Mouse (Mus musculus): ENCODE results near the gene Rgs4. TPM values are rescaled to one million over a fixed set of nuclear protein-coding genes. Genes with fewer than 3 reads are reported as not detected.

The Rgs4 gene
- polyA plus RNA-seq, 1 experiment from 2014 or later = 4.0 TPM

GRCm38 (mm10) chr1:169748439-169748838, 997 bp upstream of the Rgs4 start:
- Histone ChIP-seq H3K4me3 (ENCODE audit: low read depth, low read length) (no peak overlapping the region), H3K36me3 (ENCODE audit: control insufficient read depth, insufficient read depth, low read length) (no peaks in the 10 kb centered on the region), H3K4me2 (ENCODE audit: low read length) (no peak overlapping the region), H3K9ac (ENCODE audit: low read length) (no peak overlapping the region), H3K27ac (ENCODE audit: low read depth) (no peak overlapping the region), H3K9me3 (ENCODE audit: control insufficient read depth, low read length) (no peaks in the 10 kb centered on the region), H3K27me3 (replicated peaks; ENCODE audit: control insufficient read depth, insufficient read depth, low read length) (peaks cover 23% of the 10 kb centered on the region), H3K4me1 (replicated peaks; ENCODE audit: control insufficient read depth, insufficient read depth, low read length) (no peaks in the 10 kb centered on the region)
- no peak for ATAC-seq (replicated peaks; ENCODE audit: low FRiP score, low TSS enrichment, low read depth)
- peak; percentile 41 for DNase-seq (ENCODE audit: low spot score)
- WGBS = 62% methylated on average over 5 of the region's 5 CpGs

DNA sequence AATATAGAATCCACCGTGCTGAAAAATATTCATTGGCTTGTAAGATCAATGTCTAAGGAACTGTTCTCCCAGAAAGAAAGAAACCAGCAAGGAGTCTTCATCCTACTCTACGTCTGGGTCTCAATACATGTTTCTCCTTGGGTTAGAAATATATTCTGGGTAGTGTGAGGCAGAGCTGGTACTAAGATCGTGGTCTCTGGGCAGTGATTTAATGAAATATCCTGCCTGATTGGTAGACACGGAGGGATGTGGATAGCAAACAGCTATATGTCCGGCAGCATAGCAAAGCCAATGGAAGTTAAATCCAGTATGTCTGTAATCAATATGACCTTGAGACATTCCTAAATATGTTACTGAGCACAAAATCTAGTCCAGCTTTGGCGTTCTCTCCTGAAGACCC, 460 bp upstream of the Rgs4 start:
- peak overlapping the region; percentile 26 for H3K4me3 ChIP-seq (ENCODE audit: low read depth, low read length)

DNA sequence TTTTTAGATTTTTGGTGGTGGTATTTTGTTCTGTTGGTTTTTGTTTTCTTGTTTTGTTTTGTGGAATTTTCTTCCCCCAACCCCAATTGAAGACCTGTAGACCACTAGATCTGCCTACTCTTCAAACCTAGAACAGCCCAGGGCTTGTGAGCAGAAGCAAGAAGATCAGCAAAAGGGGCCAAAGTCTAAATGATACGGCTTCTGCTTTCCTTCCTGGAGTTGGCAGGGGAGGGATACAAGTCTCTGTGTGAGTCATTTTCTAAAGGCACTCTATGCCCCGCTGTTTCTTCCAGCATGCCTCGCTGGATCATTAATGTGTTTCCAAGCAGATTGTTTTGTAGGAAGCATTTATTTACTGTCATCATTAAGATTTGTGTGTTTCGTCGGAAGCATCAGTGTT, 6.3 kb downstream of the Rgs4 start:
- Histone ChIP-seq H3K4me3 (ENCODE audit: low read depth, low read length) (no peak overlapping the region), H3K4me1 (replicated peaks; ENCODE audit: control insufficient read depth, insufficient read depth, low read length) (no peaks in the 10 kb centered on the region), H3K9me3 (ENCODE audit: control insufficient read depth, low read length) (no peaks in the 10 kb centered on the region), H3K27me3 (replicated peaks; ENCODE audit: control insufficient read depth, insufficient read depth, low read length) (0 out of 2 replicates have a peak, but pooled peaks cover 1% of the 10 kb centered on the region), H3K4me2 (ENCODE audit: low read length) (no peak overlapping the region), H3K27ac (ENCODE audit: low read depth) (no peak overlapping the region), H3K36me3 (ENCODE audit: control insufficient read depth, insufficient read depth, low read length) (no peaks in the 10 kb centered on the region), H3K9ac (ENCODE audit: low read length) (no peak overlapping the region)
- ATAC-seq (replicated peaks; ENCODE audit: low FRiP score, low TSS enrichment, low read depth) (no peak), DNase-seq (ENCODE audit: low spot score) (no peak)
- 80% methylated on average over 5 of the region's 5 CpGs for WGBS

More for the DNA sequence above, 460 bp upstream of the Rgs4 start:
- Histone ChIP-seq H3K4me2 (ENCODE audit: low read length) (peak overlapping the region; percentile 50), H3K27ac (ENCODE audit: low read depth) (no peak overlapping the region), H3K9ac (ENCODE audit: low read length) (no peak overlapping the region), H3K27me3 (replicated peaks; ENCODE audit: control insufficient read depth, insufficient read depth, low read length) (peaks cover 23% of the 10 kb centered on the region), H3K4me1 (replicated peaks; ENCODE audit: control insufficient read depth, insufficient read depth, low read length) (no peaks in the 10 kb centered on the region), H3K9me3 (ENCODE audit: control insufficient read depth, low read length) (no peaks in the 10 kb centered on the region), H3K36me3 (ENCODE audit: control insufficient read depth, insufficient read depth, low read length) (no peaks in the 10 kb centered on the region)
- 40% methylated on average over 6 of the region's 6 CpGs for WGBS
- no peak for DNase-seq (ENCODE audit: low spot score)
- ATAC-seq (replicated peaks; ENCODE audit: low FRiP score, low TSS enrichment, low read depth) = no peak

DNA sequence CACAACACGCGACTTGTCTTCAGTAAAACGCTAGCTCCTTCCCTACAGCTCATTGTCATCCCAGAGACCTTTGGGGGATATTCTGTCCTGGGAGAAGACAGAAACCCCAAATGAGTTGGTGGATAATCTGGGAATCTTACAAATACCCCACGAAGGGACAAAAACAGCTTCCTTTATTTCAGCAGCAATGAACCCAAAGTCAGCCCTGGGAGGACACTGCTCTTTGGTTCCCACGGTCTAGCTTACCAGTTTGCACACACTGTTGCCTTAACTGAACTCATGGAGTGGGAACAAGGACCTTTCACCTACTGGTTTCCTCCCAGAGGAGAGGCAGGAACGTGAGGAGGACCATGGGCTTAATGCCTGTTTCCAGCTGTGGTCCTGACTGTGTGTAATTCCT, 10.2 kb downstream of the Rgs4 start:
- no peak overlapping the region for H3K27ac ChIP-seq (ENCODE audit: low read depth)
- no peaks in the 10 kb centered on the region for H3K36me3 ChIP-seq (ENCODE audit: control insufficient read depth, insufficient read depth, low read length)
- H3K9ac ChIP-seq (ENCODE audit: low read length) = no peak overlapping the region
- no peaks in the 10 kb centered on the region for H3K9me3 ChIP-seq (ENCODE audit: control insufficient read depth, low read length)
- ATAC-seq (replicated peaks; ENCODE audit: low FRiP score, low TSS enrichment, low read depth) (no peak), DNase-seq (ENCODE audit: low spot score) (peak; percentile 18)
- H3K4me2 ChIP-seq (ENCODE audit: low read length) = no peak overlapping the region
- no peaks in the 10 kb centered on the region for H3K27me3 ChIP-seq (replicated peaks; ENCODE audit: control insufficient read depth, insufficient read depth, low read length)
- no peak overlapping the region for H3K4me3 ChIP-seq (ENCODE audit: low read depth, low read length)
- WGBS = 89% methylated on average over 6 of the region's 6 CpGs
- H3K4me1 ChIP-seq (replicated peaks; ENCODE audit: control insufficient read depth, insufficient read depth, low read length) = no peaks in the 10 kb centered on the region

DNA sequence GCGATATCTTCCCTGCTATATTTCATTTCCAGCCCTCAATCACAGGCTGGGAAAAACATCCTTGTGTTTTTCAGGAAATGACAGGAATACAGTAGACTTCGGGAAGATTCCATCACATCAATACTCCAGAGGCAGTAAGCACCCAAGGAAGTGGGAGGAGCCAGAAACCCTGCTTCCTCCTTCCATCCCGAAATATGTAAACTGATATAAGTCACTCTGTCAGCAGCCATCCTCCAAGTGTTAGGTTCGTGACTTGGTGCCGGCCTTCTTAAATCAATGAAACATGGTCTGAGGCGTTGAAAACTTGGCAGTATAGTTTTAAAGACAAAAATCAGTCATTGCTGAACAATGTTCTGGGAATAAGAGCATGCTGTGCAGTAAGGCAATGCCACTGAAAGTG, 11.3 kb downstream of the Rgs4 start:
- Histone ChIP-seq H3K4me2 (ENCODE audit: low read length) (no peak overlapping the region), H3K27me3 (replicated peaks; ENCODE audit: control insufficient read depth, insufficient read depth, low read length) (no peaks in the 10 kb centered on the region), H3K9me3 (ENCODE audit: control insufficient read depth, low read length) (no peaks in the 10 kb centered on the region), H3K36me3 (ENCODE audit: control insufficient read depth, insufficient read depth, low read length) (no peaks in the 10 kb centered on the region), H3K4me3 (ENCODE audit: low read depth, low read length) (no peak overlapping the region), H3K9ac (ENCODE audit: low read length) (no peak overlapping the region), H3K27ac (ENCODE audit: low read depth) (no peak overlapping the region), H3K4me1 (replicated peaks; ENCODE audit: control insufficient read depth, insufficient read depth, low read length) (no peaks in the 10 kb centered on the region)
- WGBS = 61% methylated on average over 6 of the region's 6 CpGs
- no peak for ATAC-seq (replicated peaks; ENCODE audit: low FRiP score, low TSS enrichment, low read depth)
- no peak for DNase-seq (ENCODE audit: low spot score)

DNA sequence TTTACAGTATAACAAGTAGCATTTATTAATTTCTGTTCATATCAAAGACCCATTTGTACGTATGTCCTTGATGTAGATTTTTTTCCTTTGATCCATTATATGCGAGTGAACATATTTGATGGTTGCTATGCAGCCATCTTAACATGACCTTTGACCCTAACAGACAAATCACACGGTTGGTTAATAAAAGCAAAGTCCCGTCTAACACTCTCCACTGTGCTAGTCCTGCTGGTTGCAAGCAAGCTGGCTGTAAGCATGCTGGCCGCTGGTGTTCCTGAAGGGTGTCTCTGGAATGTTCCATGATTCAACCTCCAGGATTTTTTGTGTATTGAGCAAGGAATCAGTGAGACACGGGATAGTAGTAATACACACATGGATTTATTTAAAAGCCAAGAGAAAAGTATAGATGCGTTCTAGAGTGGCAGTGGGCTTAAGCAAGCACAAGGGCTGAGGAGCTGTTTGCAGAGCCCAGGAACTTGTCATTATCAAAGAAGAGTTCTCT, 16.8 kb downstream of the Rgs4 start:
- WGBS = 69% methylated on average over 7 of the region's 7 CpGs
- no peak for DNase-seq (ENCODE audit: low spot score)
- no peak for ATAC-seq (replicated peaks; ENCODE audit: low FRiP score, low TSS enrichment, low read depth)

DNA sequence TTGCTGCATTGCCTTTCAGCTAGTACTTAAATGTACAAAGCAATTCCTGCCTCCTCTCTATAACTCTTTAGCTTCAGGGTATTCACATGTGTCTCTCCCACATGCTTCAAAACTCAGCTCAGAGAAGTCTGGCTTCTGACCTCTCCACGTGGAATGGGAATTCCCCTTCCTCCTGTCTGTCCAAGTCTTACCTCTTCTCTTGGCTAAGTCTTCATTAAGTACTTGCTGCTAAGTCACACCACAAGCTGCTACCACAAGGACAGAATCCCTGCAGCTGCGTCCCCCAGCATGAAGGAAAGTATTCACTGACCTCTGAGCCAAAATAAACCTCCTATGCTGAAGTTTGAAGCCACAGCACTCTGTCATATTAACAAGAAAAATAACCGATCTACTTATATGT, 21.1 kb downstream of the Rgs4 start:
- H3K9ac ChIP-seq (ENCODE audit: low read length) = no peak overlapping the region
- H3K36me3 ChIP-seq (ENCODE audit: control insufficient read depth, insufficient read depth, low read length) = no peaks in the 10 kb centered on the region
- H3K27ac ChIP-seq (ENCODE audit: low read depth) = no peak overlapping the region
- no peaks in the 10 kb centered on the region for H3K27me3 ChIP-seq (replicated peaks; ENCODE audit: control insufficient read depth, insufficient read depth, low read length)
- DNase-seq (ENCODE audit: low spot score) (no peak), ATAC-seq (replicated peaks; ENCODE audit: low FRiP score, low TSS enrichment, low read depth) (no peak)
- H3K4me3 ChIP-seq (ENCODE audit: low read depth, low read length) = no peak overlapping the region
- no peaks in the 10 kb centered on the region for H3K4me1 ChIP-seq (replicated peaks; ENCODE audit: control insufficient read depth, insufficient read depth, low read length)
- H3K9me3 ChIP-seq (ENCODE audit: control insufficient read depth, low read length) = no peaks in the 10 kb centered on the region
- 67% methylated on average over 3 of the region's 3 CpGs for WGBS
- no peak overlapping the region for H3K4me2 ChIP-seq (ENCODE audit: low read length)

More for the DNA sequence above, 16.8 kb downstream of the Rgs4 start:
- Histone ChIP-seq H3K4me2 (ENCODE audit: low read length) (no peak overlapping the region), H3K9ac (ENCODE audit: low read length) (no peak overlapping the region), H3K4me1 (replicated peaks; ENCODE audit: control insufficient read depth, insufficient read depth, low read length) (no peaks in the 10 kb centered on the region), H3K4me3 (ENCODE audit: low read depth, low read length) (no peak overlapping the region), H3K9me3 (ENCODE audit: control insufficient read depth, low read length) (no peaks in the 10 kb centered on the region), H3K27ac (ENCODE audit: low read depth) (no peak overlapping the region), H3K27me3 (replicated peaks; ENCODE audit: control insufficient read depth, insufficient read depth, low read length) (no peaks in the 10 kb centered on the region), H3K36me3 (ENCODE audit: control insufficient read depth, insufficient read depth, low read length) (no peaks in the 10 kb centered on the region)

DNA sequence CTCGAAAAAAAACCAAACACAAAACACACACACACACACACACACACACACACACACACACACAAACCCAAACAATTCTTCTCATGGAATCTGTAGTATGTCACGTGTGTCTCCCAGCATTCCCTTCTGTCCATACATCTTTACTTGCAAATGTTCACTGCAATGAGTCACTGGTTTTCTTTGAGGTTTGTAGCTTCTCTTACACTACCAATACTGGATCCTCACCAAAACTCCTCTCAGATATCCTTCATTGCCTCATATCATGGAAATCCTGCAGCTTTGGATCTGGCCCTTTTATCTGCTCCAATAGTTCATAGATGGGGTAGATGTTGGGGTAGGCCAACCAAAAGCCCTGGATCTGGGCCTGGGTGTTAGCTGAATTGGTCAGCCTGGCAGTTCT, 25.6 kb downstream of the Rgs4 start:
- Histone ChIP-seq H3K4me2 (ENCODE audit: low read length) (no peak overlapping the region), H3K27ac (ENCODE audit: low read depth) (no peak overlapping the region), H3K9me3 (ENCODE audit: control insufficient read depth, low read length) (no peaks in the 10 kb centered on the region), H3K36me3 (ENCODE audit: control insufficient read depth, insufficient read depth, low read length) (no peaks in the 10 kb centered on the region), H3K4me1 (replicated peaks; ENCODE audit: control insufficient read depth, insufficient read depth, low read length) (no peaks in the 10 kb centered on the region), H3K4me3 (ENCODE audit: low read depth, low read length) (no peak overlapping the region), H3K27me3 (replicated peaks; ENCODE audit: control insufficient read depth, insufficient read depth, low read length) (no peaks in the 10 kb centered on the region), H3K9ac (ENCODE audit: low read length) (no peak overlapping the region)
- no peak for DNase-seq (ENCODE audit: low spot score)
- ATAC-seq (replicated peaks; ENCODE audit: low FRiP score, low TSS enrichment, low read depth) = no peak
- 78% methylated on average over 2 of the region's 2 CpGs for WGBS

DNA sequence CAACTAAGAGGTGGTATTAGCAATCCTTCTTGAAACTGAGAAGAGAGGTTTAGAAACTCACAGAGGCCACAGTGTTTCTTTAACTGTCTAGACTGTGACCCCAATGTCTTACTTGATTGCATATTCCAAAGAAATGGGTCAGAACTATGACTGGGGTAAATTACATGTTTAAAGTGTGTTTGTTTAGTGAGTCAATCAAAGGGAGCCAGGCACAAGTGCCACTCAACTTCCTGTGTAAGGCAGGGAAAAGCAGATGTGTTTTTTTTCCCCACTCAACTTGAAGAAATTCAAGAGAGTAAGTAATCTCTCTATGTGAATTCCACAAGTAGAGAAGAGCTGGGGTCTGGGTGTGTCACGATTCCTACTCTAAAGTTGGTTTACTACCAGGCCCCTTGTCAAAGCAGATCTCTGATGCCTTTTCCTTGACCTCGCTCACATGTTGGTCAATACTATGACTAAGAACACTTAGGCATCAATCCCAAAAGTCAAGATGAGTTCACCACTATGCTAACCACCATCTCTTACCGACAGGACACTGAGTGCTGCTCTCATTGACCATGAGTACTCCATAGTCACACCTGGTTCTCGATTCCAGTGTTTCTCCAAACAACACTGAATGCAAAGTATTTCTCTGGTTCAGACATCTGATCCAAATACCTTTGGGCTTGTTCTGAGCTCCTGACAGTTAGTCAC, 42.9 kb downstream of the Rgs4 start:
- 90% methylated on average over 4 of the region's 4 CpGs for WGBS
- H3K4me3 ChIP-seq (ENCODE audit: low read depth, low read length) = no peak overlapping the region
- H3K36me3 ChIP-seq (ENCODE audit: control insufficient read depth, insufficient read depth, low read length) = no peaks in the 10 kb centered on the region
- H3K9me3 ChIP-seq (ENCODE audit: control insufficient read depth, low read length) = no peaks in the 10 kb centered on the region
- H3K4me1 ChIP-seq (replicated peaks; ENCODE audit: control insufficient read depth, insufficient read depth, low read length) = no peaks in the 10 kb centered on the region
- no peak overlapping the region for H3K9ac ChIP-seq (ENCODE audit: low read length)
- no peaks in the 10 kb centered on the region for H3K27me3 ChIP-seq (replicated peaks; ENCODE audit: control insufficient read depth, insufficient read depth, low read length)
- H3K4me2 ChIP-seq (ENCODE audit: low read length) = no peak overlapping the region
- H3K27ac ChIP-seq (ENCODE audit: low read depth) = no peak overlapping the region
- ATAC-seq (replicated peaks; ENCODE audit: low FRiP score, low TSS enrichment, low read depth) (no peak), DNase-seq (ENCODE audit: low spot score) (no peak)

Data from intestine, embryonic 14.5 days (tissue).